Mouse (Mus musculus) natural killer cell, adult 2 months (primary cell): ENCODE measurements around the gene Tmem260.

ENCODE experiments used
- DNase-seq, 2 experiments: peaks; one replicate each; pipeline ENCODE4 v3.0.0; 2022; ENCODE audit warnings: low spot score in 2 of 2

The Tmem260 gene

GRCm38 (mm10) chr14:48481591-48481990 lies 35.7 kb downstream of the Tmem260 start:
- no peak for DNase-seq

DNA sequence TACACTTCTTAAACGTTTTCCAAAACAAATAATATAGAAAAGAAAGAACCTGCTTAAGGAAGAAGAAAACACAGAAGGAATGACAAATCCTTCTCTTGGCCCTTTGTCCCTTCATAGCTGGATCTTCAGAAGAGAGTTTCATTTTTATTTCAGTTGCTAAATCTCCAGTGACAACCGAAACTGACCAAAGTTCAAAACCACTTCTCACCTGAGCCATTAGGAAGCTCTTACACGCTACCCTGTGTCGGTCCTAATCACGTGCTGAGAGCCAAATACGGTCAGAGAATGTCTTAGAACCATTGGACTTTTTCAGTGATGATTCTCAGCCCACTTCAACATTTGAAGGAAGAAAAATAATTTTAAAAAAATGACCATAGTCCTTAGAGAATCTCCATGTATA lies 36.8 kb downstream of the Tmem260 start:
- DNase-seq, result no peak

- peak; percentile 2 to 8 for DNase-seq
Measured at GRCm38 (mm10) chr14:48493896-48494295, 48.0 kb downstream of the Tmem260 start.

GRCm38 (mm10) chr14:48502573-48502972 lies 56.6 kb downstream of the Tmem260 start:
- no peak for DNase-seq

DNA sequence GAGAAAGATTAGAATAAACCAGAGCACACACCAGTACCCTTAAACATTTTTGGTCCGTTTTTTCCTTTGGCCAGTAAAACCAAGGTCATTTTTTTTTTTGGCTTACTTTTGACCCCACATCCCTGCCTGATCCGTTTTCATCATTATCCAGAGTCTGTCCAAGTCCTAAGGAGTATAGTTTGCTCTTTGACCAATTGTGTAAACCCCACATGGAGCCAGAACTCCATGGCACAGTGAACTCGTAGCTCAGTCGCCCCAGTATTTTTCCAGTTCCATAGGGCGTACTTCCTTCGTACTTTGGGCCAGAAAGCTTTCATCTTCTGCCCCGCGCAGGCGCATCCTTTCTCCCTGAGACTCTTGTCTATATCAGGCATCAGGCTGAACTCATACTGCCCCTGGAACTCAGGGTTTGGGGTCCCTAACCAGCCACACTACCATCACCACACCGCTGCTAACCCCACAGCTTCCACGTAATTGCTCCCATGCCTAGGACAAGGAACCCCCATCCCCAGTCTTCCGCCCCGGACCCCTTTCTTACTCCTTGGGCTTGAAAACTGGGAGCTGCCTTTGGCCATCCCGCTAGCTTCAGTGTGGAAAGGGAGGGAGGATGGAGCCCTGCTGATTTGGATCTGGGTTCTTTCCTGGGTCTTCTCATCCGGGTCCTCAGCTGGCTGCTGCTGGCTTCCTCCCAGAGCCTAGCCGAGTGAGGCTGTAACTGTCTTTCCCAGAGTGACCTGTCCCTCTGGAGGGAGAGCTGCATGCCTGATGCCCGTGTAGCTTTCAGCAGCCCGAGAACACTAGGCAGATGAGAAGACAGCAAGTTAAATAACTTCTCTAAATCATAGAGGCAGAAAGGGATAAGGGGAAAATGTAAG lies 58.0 kb downstream of the Tmem260 start:
- DNase-seq, result no peak

GRCm38 (mm10) chr14:48504566-48504950 lies 58.6 kb downstream of the Tmem260 start:
- no peak for DNase-seq

GRCm38 (mm10) chr14:48505606-48506005 lies 59.7 kb downstream of the Tmem260 start:
- no peak for DNase-seq

- no peak for DNase-seq
Measured at GRCm38 (mm10) chr14:48507376-48507775, 61.5 kb downstream of the Tmem260 start.

GRCm38 (mm10) chr14:48509131-48509530 lies 63.2 kb downstream of the Tmem260 start:
- no peak for DNase-seq

- no peak for DNase-seq
Measured at GRCm38 (mm10) chr14:48513098-48513823, 67.3 kb downstream of the Tmem260 start.

DNA sequence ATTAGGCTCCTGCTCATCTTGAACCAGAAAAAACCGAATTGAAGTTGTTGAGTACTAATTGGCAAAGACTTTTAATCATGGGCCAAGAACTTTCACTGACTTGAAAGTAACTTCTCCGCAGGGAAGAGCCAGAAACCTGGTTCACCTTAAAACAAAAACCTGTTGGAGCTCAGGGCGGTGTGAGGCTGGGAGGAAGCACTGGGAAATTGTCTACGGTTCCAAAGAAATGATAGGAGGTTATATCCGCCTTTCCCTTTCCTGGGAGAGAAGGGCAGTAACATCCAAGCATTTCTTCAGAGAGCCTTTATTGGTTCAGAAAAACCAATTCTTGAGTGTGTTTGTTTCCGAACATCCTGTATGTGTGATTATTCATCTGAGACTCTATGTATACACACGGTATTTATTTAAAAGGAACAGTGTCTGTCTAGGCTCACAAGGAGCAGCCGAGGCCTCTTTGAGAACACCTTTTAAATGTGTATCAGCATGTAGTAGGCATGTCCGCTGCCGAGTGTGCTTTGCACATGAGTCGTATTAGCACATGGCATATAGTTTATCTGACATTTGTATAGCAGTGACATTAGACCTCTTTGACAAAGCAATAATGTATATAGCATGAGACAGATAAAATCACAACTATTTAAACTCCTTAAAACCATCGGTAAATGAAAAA lies 68.0 kb downstream of the Tmem260 start:
- no peak for DNase-seq

DNA sequence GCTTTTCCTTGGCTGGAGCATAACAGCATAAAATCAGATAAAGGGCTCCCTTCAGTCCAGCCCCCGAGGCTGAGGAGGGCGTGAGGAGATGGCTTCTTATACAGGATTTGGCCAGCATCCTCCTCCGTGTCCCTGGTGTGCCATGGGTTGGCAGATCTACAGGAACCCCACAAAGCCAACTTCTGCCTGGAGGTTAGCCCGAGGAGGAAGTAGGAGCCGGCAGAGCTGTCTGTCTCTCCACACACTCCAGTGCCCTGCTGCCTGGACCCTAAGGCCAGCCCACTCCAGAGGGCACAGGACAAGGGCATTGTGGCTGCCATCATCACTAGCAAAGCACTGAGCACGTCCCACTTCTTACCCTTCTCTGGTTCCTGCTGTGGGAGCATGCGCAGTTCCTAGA lies 68.7 kb downstream of the Tmem260 start:
- DNase-seq, result no peak

DNA sequence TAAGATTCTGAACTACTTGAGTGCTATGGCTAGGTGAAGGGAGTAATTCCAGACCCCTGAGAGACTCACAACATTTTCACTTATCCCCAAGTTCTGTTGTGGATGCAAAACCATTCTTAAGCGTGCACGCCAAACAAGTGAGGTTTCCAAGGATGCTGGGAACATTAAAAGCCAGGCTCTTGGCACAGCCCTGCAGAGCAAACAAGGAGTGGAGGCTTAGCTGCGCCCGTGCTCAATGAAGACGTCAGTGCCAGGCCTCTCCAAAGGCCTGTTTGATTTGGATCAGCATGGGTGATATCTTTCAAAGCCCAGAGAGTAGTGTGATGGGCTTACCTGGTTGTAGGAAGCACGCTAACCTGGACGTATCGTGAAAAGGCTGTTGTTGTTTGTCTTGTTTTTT lies 69.6 kb downstream of the Tmem260 start:
- no peak for DNase-seq

DNA sequence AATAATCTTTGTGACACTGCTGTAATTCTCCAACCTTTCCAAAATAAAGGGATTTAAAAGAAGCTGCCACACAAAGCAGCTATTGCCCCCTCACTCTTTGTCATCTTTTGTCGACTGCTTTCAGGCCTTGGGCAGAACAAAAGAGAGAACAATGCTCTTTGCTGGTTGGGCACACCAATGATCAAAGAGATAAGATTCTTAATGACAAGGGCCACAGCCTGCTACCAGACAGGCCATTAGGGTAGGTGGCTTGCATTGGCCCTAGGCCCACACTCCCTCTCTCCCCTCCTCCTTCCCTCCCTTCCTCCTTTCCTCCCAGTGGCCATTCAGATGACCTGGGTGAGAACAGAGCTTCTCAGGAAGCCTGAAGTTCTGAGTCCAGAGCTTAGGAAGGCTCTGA lies 77.4 kb downstream of the Tmem260 start:
- no peak for DNase-seq

DNA sequence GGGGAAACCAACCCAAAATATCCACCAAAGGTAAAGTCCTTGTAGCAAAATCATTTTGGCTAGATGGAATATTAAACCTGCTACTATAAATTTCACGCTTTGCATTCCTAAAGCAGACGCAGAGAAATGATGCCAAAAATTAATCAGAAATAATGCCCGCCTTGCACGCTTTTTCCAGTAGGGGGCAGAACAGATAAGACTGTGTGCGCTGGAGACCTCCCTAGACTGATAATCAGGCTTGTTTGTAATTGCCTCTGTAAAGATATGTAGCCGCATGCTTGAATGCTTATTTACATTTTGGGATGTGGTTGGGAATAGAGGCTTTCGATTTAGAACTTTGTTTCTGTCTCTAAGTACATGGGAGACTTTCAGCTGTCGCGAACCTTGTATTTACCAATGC lies 78.2 kb downstream of the Tmem260 start:
- no peak for DNase-seq

GRCm38 (mm10) chr14:48525055-48525454 lies 79.1 kb downstream of the Tmem260 start:
- no peak for DNase-seq

GRCm38 (mm10) chr14:48530629-48531028 lies 84.7 kb downstream of the Tmem260 start:
- DNase-seq, result no peak

- DNase-seq, result no peak
Measured at GRCm38 (mm10) chr14:48537795-48538766, 92.2 kb downstream of the Tmem260 start.

- DNase-seq, result no peak
Measured at GRCm38 (mm10) chr14:48545166-48545565, 99.2 kb downstream of the Tmem260 start.

DNA sequence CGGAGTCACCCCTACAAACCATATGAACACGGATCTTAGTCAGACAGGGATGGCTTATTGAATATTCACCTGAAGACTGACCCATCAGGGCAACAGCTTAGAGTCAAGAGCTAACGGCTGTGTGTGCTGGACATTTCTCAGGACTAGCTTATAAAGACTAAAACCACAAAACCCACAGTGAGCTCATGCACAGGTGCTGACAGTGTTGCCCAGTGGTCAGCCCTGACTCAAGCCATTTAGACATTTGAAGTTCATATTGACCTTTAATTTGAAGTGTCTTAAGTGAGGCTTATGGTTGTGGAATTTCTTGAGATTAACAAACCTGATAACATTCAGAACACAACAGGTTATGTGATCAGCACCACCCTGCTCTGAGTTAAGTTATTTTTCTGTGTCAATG lies 100.1 kb downstream of the Tmem260 start:
- DNase-seq, result no peak

DNA sequence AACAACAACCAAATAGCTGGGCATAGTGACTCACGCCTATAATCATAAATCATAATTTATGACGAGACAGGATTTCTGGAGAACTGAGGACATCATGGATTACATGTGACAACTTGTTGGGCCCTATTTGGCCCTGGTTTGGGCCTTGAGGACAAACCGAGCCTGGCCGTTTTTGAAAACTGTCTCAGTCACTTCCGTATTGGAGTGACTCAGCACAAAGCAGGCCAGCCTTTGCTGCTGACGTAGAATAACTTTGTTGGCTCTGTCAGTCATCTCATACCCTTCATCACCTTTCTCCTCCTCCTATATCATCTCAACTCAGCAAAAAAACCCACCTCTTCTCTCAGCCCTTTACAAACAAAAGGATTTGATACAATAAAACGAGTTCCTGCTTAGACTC lies 103.8 kb downstream of the Tmem260 start:
- DNase-seq, result no peak
